Mouse (Mus musculus): ENCODE measurements around the gene Ajap1. TPM values are rescaled to one million over a fixed set of nuclear protein-coding genes. Genes with fewer than 3 reads are reported as not detected.
A peak's percentile ranks its signal among the peaks of the same experiment; 100 is the strongest.

Gene Ajap1
- polyA plus RNA-seq, 1 experiment from 2014 or later, result 6.3 TPM

DNA sequence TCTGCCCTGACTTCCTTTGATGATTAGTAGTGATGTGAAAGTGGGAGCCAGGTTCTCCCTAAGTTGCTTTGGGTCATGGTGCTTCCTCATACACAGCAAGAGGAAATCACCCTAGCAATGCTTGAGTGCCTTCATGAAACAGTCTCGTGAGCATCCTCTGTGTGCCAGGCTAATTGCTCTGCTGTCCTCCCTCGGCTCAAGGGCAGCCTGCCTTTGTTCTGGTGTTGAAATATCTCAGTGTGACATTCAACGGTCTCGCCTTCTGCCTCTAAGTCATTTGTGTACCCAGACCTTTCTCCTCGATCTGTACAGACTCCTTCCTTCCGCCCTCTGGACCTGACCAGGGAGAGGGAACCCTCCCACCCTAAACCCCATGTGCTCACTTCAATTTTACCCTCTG lies 31.5 kb upstream of the Ajap1 start:
- H3K27ac ChIP-seq, result no peak overlapping the region
- 47% methylated on average over 6 of the region's 6 CpGs for WGBS
- H3K9me3 ChIP-seq (replicated peaks; ENCODE audit: low read length), result no peaks in the 10 kb centered on the region; the same call in 1 of the 2 replicates
- H3K4me1 ChIP-seq (replicated peaks; ENCODE audit: insufficient read depth, low read length), result no peaks in the 10 kb centered on the region
- H3K4me2 ChIP-seq (ENCODE audit: low read length), result no peak overlapping the region
- H3K9ac ChIP-seq (ENCODE audit: low read depth, low read length), result no peak overlapping the region
- DNase-seq (ENCODE audit: low spot score) (no peak), ATAC-seq (replicated peaks; ENCODE audit: low FRiP score, low read depth) (no peak)
- no peak overlapping the region for H3K4me3 ChIP-seq (replicated peaks; ENCODE audit: low read depth, low read length)
- no peak for TF ChIP-seq CTCF (IDR thresholded peaks at IDR 0.05; ENCODE audit: low read depth)
- no peaks in the 10 kb centered on the region for H3K36me3 ChIP-seq (ENCODE audit: insufficient read depth, low read length)
- H3K27me3 ChIP-seq (ENCODE audit: insufficient read depth, low read length), result no peaks in the 10 kb centered on the region

DNA sequence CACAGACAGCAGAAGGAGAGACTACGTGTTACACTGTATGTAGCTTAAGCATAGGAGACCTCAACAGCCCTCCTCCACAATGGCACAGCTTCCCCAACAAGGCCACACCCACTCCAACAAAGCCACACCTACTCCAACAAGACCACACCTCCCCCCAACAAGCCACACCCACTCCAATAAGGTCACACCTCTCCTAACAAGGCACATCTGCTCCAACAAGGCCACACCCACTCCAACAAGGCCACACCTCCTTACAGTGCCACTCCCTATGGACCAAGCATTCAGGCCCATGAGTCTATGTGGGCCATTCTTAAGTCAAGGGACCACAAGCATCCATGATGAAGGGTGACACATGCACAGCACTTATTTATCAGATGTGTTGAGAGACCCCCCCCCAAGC lies 28.9 kb upstream of the Ajap1 start:
- H3K9me3 ChIP-seq (replicated peaks; ENCODE audit: low read length), result no peaks in the 10 kb centered on the region
- ATAC-seq (replicated peaks; ENCODE audit: low FRiP score, low read depth), result no peak
- H3K4me3 ChIP-seq (replicated peaks; ENCODE audit: low read depth, low read length), result no peak overlapping the region
- H3K4me2 ChIP-seq (ENCODE audit: low read length), result no peak overlapping the region
- no peaks in the 10 kb centered on the region for H3K27me3 ChIP-seq (ENCODE audit: insufficient read depth, low read length)
- 88% methylated on average over 1 of the region's 1 CpGs for WGBS
- DNase-seq (ENCODE audit: low spot score), result no peak
- no peak for TF ChIP-seq CTCF (IDR thresholded peaks at IDR 0.05; ENCODE audit: low read depth)
- H3K27ac ChIP-seq, result no peak overlapping the region
- no peak overlapping the region for H3K9ac ChIP-seq (ENCODE audit: low read depth, low read length)
- no peaks in the 10 kb centered on the region for H3K36me3 ChIP-seq (ENCODE audit: insufficient read depth, low read length)
- no peaks in the 10 kb centered on the region for H3K4me1 ChIP-seq (replicated peaks; ENCODE audit: insufficient read depth, low read length)

DNA sequence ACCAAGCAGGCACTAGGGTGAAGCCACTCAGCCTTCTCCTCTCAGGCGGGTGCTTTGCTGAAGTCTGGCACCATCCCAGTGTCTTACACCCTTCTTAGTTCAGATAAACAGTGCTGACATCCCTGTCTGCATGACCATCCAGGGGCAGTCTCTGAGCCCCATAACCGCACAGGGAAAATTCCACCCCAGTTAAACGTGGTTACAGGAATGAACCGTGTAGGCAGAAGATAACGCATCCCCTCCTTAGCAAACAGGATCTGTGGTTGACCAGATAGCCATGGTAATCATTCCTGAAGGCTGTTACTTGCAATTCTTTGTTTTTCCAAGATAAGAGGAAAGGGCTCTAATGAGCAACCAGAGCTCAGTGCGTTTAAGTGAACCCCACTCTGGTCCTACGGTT lies 19.3 kb upstream of the Ajap1 start:
- no peaks in the 10 kb centered on the region for H3K4me1 ChIP-seq (replicated peaks; ENCODE audit: insufficient read depth, low read length)
- H3K4me3 ChIP-seq (replicated peaks; ENCODE audit: low read depth, low read length), result no peak overlapping the region
- no peaks in the 10 kb centered on the region for H3K9me3 ChIP-seq (replicated peaks; ENCODE audit: low read length)
- DNase-seq (ENCODE audit: low spot score) (no peak), ATAC-seq (replicated peaks; ENCODE audit: low FRiP score, low read depth) (no peak)
- H3K27me3 ChIP-seq (ENCODE audit: insufficient read depth, low read length), result no peaks in the 10 kb centered on the region
- no peak overlapping the region for H3K4me2 ChIP-seq (ENCODE audit: low read length)
- no peak for TF ChIP-seq CTCF (IDR thresholded peaks at IDR 0.05; ENCODE audit: low read depth)
- H3K36me3 ChIP-seq (ENCODE audit: insufficient read depth, low read length), result no peaks in the 10 kb centered on the region
- WGBS, result 82% methylated on average over 7 of the region's 7 CpGs
- H3K27ac ChIP-seq, result no peak overlapping the region
- H3K9ac ChIP-seq (ENCODE audit: low read depth, low read length), result no peak overlapping the region

DNA sequence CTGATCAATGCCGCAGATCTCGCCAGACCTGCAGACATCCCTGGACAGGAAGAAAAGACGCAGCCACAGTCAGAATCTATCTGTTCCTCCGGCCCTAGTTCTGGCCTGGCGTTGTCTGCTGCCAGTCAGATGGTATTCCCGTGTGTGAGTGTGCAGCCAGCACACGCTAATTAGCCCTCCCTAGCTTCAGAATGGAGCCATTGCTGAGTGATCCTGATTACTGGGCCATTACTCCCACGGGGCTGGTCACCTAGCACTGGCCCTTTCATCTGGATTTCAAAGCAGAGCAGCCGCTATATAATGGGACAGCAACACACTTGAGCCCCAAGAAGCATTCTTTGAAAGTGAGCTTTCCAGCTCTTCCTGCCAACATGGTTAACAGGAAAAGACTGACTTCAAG lies 9.8 kb upstream of the Ajap1 start:
- Histone ChIP-seq H3K4me1 (replicated peaks; ENCODE audit: insufficient read depth, low read length) (no peaks in the 10 kb centered on the region), H3K9me3 (replicated peaks; ENCODE audit: low read length) (no peaks in the 10 kb centered on the region), H3K36me3 (ENCODE audit: insufficient read depth, low read length) (no peaks in the 10 kb centered on the region), H3K27ac (no peak overlapping the region), H3K4me2 (ENCODE audit: low read length) (no peak overlapping the region), H3K9ac (ENCODE audit: low read depth, low read length) (no peak overlapping the region), H3K4me3 (replicated peaks; ENCODE audit: low read depth, low read length) (no peak overlapping the region), H3K27me3 (ENCODE audit: insufficient read depth, low read length) (no peaks in the 10 kb centered on the region)
- ATAC-seq (replicated peaks; ENCODE audit: low FRiP score, low read depth) (no peak), DNase-seq (ENCODE audit: low spot score) (no peak)
- TF ChIP-seq CTCF (IDR thresholded peaks at IDR 0.05; ENCODE audit: low read depth), result no peak
- 27% methylated on average over 9 of the region's 9 CpGs for WGBS

DNA sequence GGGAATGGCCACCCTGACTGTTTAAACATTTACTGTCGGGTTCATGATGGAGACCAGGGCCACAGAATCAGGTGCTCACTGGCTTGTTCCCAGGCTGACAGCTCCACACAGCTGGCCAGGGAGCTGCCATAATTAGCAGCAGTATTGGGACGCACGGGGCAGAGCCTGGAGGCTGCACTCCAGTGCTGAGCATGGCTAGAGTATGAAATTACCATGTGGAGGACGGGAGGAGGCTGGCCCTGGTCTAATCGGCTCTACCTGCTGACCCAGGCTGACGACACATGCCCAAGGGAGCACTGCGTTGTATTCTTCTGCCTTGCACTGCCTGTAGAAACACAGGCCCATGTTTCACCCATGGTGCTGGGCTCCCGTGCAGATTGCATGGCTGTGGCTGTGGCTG lies 6.5 kb upstream of the Ajap1 start:
- H3K27me3 ChIP-seq (ENCODE audit: insufficient read depth, low read length), result peaks cover 11% of the 10 kb centered on the region
- no peak overlapping the region for H3K9ac ChIP-seq (ENCODE audit: low read depth, low read length)
- H3K36me3 ChIP-seq (ENCODE audit: insufficient read depth, low read length), result no peaks in the 10 kb centered on the region
- DNase-seq (ENCODE audit: low spot score) (no peak), ATAC-seq (replicated peaks; ENCODE audit: low FRiP score, low read depth) (no peak)
- H3K9me3 ChIP-seq (replicated peaks; ENCODE audit: low read length), result no peaks in the 10 kb centered on the region
- H3K4me2 ChIP-seq (ENCODE audit: low read length), result no peak overlapping the region
- TF ChIP-seq CTCF (IDR thresholded peaks at IDR 0.05; ENCODE audit: low read depth), result no peak
- H3K4me3 ChIP-seq (replicated peaks; ENCODE audit: low read depth, low read length), result no peak overlapping the region
- H3K27ac ChIP-seq, result no peak overlapping the region
- 62% methylated on average over 8 of the region's 8 CpGs for WGBS
- H3K4me1 ChIP-seq (replicated peaks; ENCODE audit: insufficient read depth, low read length), result no peaks in the 10 kb centered on the region

DNA sequence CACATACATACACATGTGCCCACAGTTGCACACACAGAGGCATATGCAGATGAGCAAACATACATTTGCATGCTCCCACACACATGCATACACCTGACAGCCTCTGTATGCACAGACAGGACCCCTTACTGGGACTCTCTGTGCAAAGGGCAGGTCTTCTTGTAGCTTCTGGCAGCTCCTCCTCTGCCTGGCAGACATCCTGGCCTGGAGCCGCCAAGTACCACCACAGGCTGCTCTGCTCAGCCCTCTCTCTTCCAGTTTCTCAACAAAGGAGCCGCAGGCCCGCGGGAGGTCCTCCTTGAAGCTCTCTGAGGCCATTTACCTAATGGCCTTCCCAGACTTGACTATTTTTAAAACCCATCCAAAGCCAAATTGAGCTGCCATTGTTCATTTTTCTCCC lies 3.3 kb upstream of the Ajap1 start:
- Histone ChIP-seq H3K4me1 (replicated peaks; ENCODE audit: insufficient read depth, low read length) (peaks cover 13% of the 10 kb centered on the region), H3K36me3 (ENCODE audit: insufficient read depth, low read length) (no peaks in the 10 kb centered on the region), H3K4me2 (ENCODE audit: low read length) (no peak overlapping the region), H3K27me3 (ENCODE audit: insufficient read depth, low read length) (peaks cover 39% of the 10 kb centered on the region), H3K4me3 (replicated peaks; ENCODE audit: low read depth, low read length) (no peak overlapping the region), H3K27ac (no peak overlapping the region), H3K9ac (ENCODE audit: low read depth, low read length) (no peak overlapping the region), H3K9me3 (replicated peaks; ENCODE audit: low read length) (no peaks in the 10 kb centered on the region)
- no peak for TF ChIP-seq CTCF (IDR thresholded peaks at IDR 0.05; ENCODE audit: low read depth)
- DNase-seq (ENCODE audit: low spot score) (no peak), ATAC-seq (replicated peaks; ENCODE audit: low FRiP score, low read depth) (no peak)
- WGBS, result 44% methylated on average over 4 of the region's 4 CpGs

DNA sequence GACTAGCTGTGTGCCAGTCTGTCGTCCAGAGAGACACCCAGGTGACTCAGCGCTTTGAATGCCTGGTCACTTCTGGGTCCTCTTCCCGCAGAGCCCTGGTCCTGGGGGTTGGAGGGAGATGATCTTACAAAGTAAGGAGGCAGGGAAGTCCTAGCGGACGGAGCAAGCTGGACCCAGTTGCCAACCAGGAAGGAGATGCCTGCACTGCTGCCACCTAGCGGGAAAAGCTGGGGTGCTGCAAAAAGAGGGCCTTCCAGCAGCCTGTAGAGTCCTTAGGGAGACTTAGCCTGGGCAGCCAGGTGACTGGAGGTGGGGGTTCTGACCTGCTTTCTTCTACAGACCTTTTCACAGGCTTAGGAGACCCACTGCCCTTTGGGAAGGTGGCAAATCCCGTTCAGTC lies 1.8 kb upstream of the Ajap1 start:
- Histone ChIP-seq H3K4me2 (ENCODE audit: low read length) (no peak overlapping the region), H3K4me1 (replicated peaks; ENCODE audit: insufficient read depth, low read length) (peaks cover 13% of the 10 kb centered on the region), H3K27ac (no peak overlapping the region), H3K9me3 (replicated peaks; ENCODE audit: low read length) (no peaks in the 10 kb centered on the region), H3K27me3 (ENCODE audit: insufficient read depth, low read length) (peaks cover 51% of the 10 kb centered on the region), H3K36me3 (ENCODE audit: insufficient read depth, low read length) (no peaks in the 10 kb centered on the region), H3K9ac (ENCODE audit: low read depth, low read length) (no peak overlapping the region), H3K4me3 (replicated peaks; ENCODE audit: low read depth, low read length) (no peak overlapping the region)
- WGBS, result 3% methylated on average over 7 of the region's 7 CpGs
- DNase-seq (ENCODE audit: low spot score) (peak; percentile 88), ATAC-seq (replicated peaks; ENCODE audit: low FRiP score, low read depth) (no peak)
- peak; percentile 81 for TF ChIP-seq CTCF (IDR thresholded peaks at IDR 0.05; ENCODE audit: low read depth)
